Mouse (Mus musculus) erythroid progenitor cell, adult 5-6 weeks (primary cell): ENCODE measurements around the gene Bak1. TPM values are rescaled to one million over a fixed set of nuclear protein-coding genes. Genes with fewer than 3 reads are reported as not detected.

Source experiments
- ATAC-seq: replicated peaks from 2 replicates; pipeline ENCODE4 v1.8.0; 2016; ENCODE audit warnings: moderate number of reproducible peaks, mild to moderate bottlenecking, moderate TSS enrichment, inconsistent platforms; ENCODE audit not compliant: poor library complexity, low FRiP score, severe bottlenecking
- total RNA-seq, 2 experiments: library from RNA; stranded (forward) in 1 of 2; stranded (reverse) in 1 of 2; fragments of 150-400 nt in 1 of 2; fragments of 186-747, 209-891 nt in 1 of 2; gene quantifications; 2 replicates each; pipeline versions ENCODE4 v1.2.3 to v1.2.4; 2015 to 2017; ENCODE audit warnings: low replicate concordance in 2 of 2

Gene Bak1
- total RNA-seq, 2 experiments from 2014 or later = 12.5 to 32.7 TPM

GRCm38 (mm10) chr17:27025951-27026350 is 2.9 kb downstream of the Bak1 start:
- ATAC-seq = no peak

- ATAC-seq = no peak
Measured at GRCm38 (mm10) chr17:27025326-27025902, 3.4 kb downstream of the Bak1 start.

DNA sequence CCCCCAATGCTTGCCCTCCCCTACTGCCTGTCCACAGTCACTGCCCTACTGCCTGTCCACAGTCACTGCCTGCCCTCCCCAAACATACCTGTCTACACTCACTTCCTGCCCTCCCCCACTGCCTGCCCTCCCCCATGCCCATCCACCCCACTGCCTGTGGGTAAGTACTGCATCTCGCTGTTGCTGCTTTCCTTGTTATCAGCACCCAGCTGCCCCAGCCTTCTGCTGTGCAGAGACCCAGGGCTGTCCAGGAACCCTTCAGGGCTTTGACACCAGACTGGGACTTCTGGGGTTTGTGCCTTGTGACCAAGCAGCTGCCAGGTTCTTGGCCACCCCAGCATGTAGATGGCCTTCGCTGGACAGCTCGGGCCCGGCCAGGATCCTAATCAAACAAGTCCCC is 5.5 kb downstream of the Bak1 start:
- no peak for ATAC-seq

GRCm38 (mm10) chr17:27021736-27022135 is 7.1 kb downstream of the Bak1 start:
- ATAC-seq = no peak

DNA sequence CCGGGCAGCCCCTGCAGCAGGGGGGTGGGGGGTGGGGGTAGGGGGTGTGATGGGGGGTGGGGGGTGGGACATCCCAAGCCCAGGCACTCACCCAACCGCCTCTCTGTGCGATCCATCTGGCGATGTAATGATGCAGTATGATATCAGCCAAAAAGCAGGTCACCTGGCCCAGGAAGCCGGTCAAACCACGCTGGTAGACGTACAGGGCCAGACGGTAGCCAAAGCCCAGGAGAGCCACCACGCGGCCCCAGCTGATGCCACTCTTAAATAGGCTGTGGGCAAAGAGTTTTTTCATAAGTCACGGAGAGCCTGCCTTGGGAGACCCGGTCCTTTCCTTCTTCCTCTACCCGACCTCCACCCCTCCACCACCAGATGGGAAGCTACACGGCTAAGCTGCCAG is 7.7 kb downstream of the Bak1 start:
- ATAC-seq = no peak

DNA sequence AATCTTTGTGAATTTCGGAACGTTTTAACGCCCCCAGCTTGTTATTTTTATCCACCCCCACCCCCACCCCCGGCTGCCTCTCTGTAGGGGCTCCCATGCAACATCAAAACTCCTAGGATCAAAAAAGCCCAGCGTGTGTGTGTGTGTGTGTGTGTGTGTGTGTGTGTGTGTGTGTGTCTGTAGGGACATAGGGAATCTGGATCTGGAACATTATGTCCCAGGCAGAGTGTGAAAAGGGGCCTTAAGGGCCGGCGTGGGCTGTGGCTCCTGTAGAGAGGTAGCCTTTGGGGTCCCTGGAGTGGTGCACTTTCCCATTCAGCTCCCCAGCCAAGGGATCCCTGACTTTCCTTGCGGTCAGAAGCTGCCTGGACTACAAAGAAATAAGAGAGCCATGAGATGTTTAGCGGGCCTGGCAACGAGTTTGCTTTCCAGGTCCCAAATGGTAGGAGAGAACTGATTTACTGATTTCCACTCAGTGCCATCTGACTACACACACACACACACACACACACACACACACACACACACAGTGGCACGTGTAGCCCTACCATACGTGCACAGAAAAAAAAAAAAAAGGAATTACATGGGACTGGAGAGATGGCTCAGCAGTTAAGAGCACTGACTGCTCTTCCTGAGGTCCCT is 10.1 kb downstream of the Bak1 start:
- no peak for ATAC-seq

GRCm38 (mm10) chr17:27017564-27018499 is 11.0 kb downstream of the Bak1 start:
- peak; percentile 87 for ATAC-seq

GRCm38 (mm10) chr17:27012909-27013308 is 15.9 kb downstream of the Bak1 start:
- ATAC-seq = no peak

- ATAC-seq = 0 out of 2 replicates have a peak, but pooled peaks have one; percentile 57
Measured at GRCm38 (mm10) chr17:27011998-27012672, 16.7 kb downstream of the Bak1 start.

DNA sequence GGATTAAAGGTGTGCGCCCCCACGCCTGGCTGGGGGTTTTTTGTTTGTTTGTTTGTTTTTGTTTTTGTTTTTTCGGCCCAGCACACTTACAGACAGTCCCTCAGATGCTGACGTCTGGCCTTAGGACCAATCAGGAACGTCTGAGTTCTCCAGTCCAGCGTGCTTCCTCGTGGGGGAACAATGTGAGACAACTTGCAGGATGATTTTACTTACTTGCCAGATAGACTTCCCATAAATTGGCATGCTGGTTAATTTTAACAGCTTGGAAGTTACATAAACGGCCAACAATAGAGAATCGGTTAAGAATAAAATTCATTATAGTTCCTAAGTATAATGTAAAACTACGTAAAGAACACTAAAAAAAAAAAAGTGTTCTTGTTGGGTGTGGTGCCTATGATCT is 17.6 kb downstream of the Bak1 start:
- no peak for ATAC-seq

DNA sequence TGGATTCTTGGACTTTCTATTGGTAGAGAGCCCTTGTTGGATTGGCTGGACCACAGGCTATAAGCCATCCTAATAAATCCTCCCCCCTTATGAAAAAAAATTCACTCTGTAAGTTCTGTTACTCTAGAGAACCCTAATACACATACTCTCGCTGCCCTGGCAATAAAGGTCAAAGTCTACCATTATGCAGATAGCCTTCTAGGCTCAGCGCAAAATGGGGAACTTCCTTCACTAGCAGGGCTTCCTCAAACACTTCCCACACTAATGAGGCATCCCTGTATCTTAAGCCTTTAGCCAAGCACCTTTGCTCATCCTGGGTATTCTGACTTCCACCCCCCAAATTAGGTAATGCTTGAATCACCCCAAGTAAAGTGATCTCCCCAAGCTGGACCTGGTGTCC is 20.5 kb downstream of the Bak1 start:
- ATAC-seq = no peak

DNA sequence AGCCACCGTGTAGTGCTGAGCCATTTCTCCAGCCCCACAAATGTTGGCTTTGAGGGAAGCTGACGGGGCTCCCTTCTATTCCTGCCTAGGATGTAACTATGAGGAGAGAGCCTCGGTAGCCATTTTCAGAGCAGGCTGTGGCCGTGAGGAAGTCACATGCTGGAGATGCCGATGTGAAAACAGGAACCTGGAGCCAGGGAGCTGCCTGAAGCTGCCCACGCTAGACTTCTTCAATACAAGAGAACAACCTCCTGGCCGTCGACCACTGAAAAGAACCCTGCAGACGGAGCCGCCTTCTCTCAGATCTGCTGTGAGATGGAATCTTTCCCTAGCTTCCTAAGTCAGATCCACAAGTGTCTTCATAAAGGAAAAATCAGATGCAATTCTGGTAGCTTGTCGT is 23.2 kb downstream of the Bak1 start:
- ATAC-seq = no peak

GRCm38 (mm10) chr17:27004903-27005485 is 23.8 kb downstream of the Bak1 start:
- no peak for ATAC-seq

DNA sequence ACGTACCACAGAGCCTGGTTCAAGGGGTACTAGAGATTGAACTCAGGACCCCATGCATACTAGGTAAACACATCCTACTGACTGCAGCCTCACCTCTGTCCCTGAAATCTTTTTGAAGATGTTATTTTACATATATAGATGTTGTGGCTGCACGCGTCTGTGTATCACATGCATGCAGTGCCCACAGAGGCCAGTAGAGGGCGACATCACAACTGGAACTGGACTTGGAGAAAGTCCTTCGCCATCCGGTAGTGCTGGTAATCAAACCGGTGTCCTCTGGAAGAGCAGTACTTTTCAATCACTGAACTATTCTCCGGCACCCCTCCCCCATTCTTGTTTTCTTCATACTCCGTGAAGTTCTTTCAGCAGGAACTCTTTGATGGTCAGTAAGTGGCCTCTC is 24.4 kb downstream of the Bak1 start:
- ATAC-seq = no peak

DNA sequence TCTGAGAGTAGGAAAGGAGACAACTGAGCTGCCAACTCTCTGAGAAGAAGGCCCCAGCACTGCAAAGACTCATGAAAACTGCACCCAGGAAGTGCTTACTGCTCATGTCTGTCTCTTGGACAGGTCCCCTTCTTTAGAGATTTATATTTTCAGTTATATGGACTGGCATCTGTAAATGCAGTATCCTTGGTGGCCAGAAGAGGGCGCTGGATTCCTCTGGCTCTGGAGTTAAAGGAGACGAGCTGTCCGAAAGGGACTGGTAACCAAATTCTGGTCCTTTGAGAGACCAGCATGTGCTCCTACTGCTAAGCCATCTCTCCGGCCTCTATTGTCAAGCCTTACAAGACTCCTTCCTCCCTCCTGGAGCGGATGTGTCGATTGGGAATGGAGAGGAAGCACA is 26.9 kb downstream of the Bak1 start:
- ATAC-seq = 0 out of 2 replicates have a peak, but pooled peaks have one; percentile 40

- ATAC-seq = 0 out of 2 replicates have a peak, but pooled peaks have one; percentile 32
Measured at GRCm38 (mm10) chr17:27001151-27001550, 27.7 kb downstream of the Bak1 start.

DNA sequence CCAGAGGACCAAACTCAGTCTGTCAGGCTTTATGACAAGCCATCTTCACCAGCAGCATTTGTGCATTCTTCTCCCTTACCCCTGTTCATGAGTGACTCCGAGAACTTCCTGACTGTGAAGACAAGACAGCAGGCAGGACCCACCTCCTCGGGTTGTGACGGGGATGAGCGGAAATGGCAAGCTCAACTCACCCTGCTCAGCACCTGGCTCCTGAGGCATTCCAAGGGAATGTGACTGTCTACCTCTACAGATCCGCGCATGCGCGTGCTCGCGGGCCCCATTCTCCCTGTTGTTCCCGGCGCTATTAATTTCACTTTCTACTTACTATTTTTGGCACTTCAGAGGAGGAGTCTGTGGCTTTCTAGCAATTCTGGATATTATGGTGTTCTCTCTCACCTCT is 28.8 kb downstream of the Bak1 start:
- ATAC-seq = no peak

DNA sequence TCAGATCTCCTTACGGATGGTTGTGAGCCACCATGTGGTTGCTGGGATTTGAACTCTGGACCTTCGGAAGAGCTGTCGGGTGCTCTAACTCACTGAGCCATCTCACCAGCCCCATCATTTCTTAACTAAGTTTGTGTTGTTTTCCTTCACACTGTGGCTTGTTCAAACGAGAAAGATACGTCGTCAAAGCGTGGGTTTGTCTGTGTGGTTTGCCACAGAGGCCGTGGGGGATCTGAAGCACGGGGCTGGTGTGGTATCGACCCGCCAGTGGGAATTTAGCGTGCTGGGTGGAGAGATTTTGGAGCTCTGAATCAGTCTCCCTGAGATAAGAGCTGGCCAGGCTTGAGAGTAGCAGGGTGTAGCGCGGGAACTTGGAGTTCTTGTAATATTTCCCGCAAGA is 30.5 kb downstream of the Bak1 start:
- ATAC-seq = no peak

GRCm38 (mm10) chr17:26997661-26998060 is 31.1 kb downstream of the Bak1 start:
- no peak for ATAC-seq

GRCm38 (mm10) chr17:26995562-26995961 is 33.2 kb downstream of the Bak1 start:
- no peak for ATAC-seq
